Mouse (Mus musculus) hindbrain, embryonic 10.5 days (tissue): Measurements from ENCODE around the gene Il5ra. TPM values are rescaled to one million over a fixed set of nuclear protein-coding genes. Genes with fewer than 3 reads are reported as not detected.

Experiments
- DNase-seq: peaks from one replicate; pipeline ENCODE4 v3.0.0-alpha.2; 2017; ENCODE audit warnings: low spot score
- H3K27ac ChIP-seq: fragments of 300-500 bp; sonication (generic); 2 replicates; pipeline ENCODE4 v1.5.1; 2016; ENCODE audit warnings: mild to moderate bottlenecking, moderate library complexity
- H3K27me3 ChIP-seq: fragments of 300-500 bp; sonication (generic); 2 replicates; pipeline ENCODE4 v1.6.1; 2016; ENCODE audit warnings: mild to moderate bottlenecking; ENCODE audit not compliant: poor library complexity, insufficient read depth, severe bottlenecking
- H3K36me3 ChIP-seq: fragments of 300-500 bp; sonication (generic); 2 replicates; pipeline ENCODE4 v1.6.1; 2016; ENCODE audit warnings: mild to moderate bottlenecking, moderate library complexity
- H3K4me1 ChIP-seq: fragments of 300-500 bp; sonication (generic); replicated peaks from 2 replicates; pipeline ENCODE4 v1.6.1; 2016; ENCODE audit warnings: mild to moderate bottlenecking
- H3K4me3 ChIP-seq: fragments of 300-500 bp; sonication (generic); 2 replicates; pipeline ENCODE4 v1.5.1; 2016; ENCODE audit warnings: mild to moderate bottlenecking, moderate library complexity
- H3K9me3 ChIP-seq: fragments of 300-500 bp; sonication (generic); 2 replicates; pipeline ENCODE4 v1.6.1; 2016; ENCODE audit warnings: mild to moderate bottlenecking, moderate library complexity
- WGBS: fragments of 180-500 bp; shearing (Covaris S2); methylation state at CpG from one replicate; pipeline ENCODE4 v1.1.7; 2016; 5-methylcytosine and 5-hydroxymethylcytosine counted together
- polyA plus RNA-seq: library from polyadenylated mRNA; unstranded; fragments of >200 nt; fragmentation: Nextera tagmentation; extraction: Ambion mirVana; gene quantifications from 2 replicates; pipeline ENCODE4 v1.2.1, GENCODE M21; 2016

Il5ra gene
- 0.05 TPM in 1 of 2 replicates, not detected in the other for polyA plus RNA-seq

GRCm38 (mm10) chr6:106748887-106749388 is at the start of gene Il5ra:
TSS of gene Il5ra (minus strand) at chr6:106749037.
- no peaks in the 10 kb centered on the region for H3K36me3 ChIP-seq
- no peaks in the 10 kb centered on the region for H3K4me1 ChIP-seq
- WGBS: 74% methylated on average over 6 of the region's 6 CpGs
- no peak within 1 kb of the TSS for H3K4me3 ChIP-seq
- no peaks in the 10 kb centered on the region for H3K9me3 ChIP-seq
- no peak for DNase-seq
- H3K27ac ChIP-seq: no peak within 1 kb of the TSS
- no peaks in the 10 kb centered on the region for H3K27me3 ChIP-seq

GRCm38 (mm10) chr6:106794094-106794814 is 45.4 kb upstream of the Il5ra start:
- Histone ChIP-seq H3K9me3 (no peaks in the 10 kb centered on the region), H3K4me3 (no peak overlapping the region), H3K27me3 (no peaks in the 10 kb centered on the region), H3K36me3 (peaks cover 44% of the 10 kb centered on the region), H3K27ac (no peak overlapping the region), H3K4me1 (peaks cover 10% of the 10 kb centered on the region)
- 91% methylated on average over 13 of the region's 13 CpGs for WGBS
- DNase-seq: no peak

GRCm38 (mm10) chr6:106793621-106794020 is 44.8 kb upstream of the Il5ra start:
- Histone ChIP-seq H3K36me3 (peaks cover 45% of the 10 kb centered on the region), H3K9me3 (no peaks in the 10 kb centered on the region), H3K27ac (no peak overlapping the region), H3K27me3 (no peaks in the 10 kb centered on the region), H3K4me3 (no peak overlapping the region), H3K4me1 (peaks cover 4% of the 10 kb centered on the region)
- no peak for DNase-seq
- 96% methylated on average over 10 of the region's 10 CpGs for WGBS

- H3K27ac ChIP-seq: no peak overlapping the region
- WGBS: 92% methylated on average over 7 of the region's 7 CpGs
- no peaks in the 10 kb centered on the region for H3K9me3 ChIP-seq
- no peak for DNase-seq
- no peaks in the 10 kb centered on the region for H3K27me3 ChIP-seq
- peaks cover 50% of the 10 kb centered on the region for H3K36me3 ChIP-seq
- H3K4me1 ChIP-seq: no peaks in the 10 kb centered on the region
- no peak overlapping the region for H3K4me3 ChIP-seq
These were observed 44.3 kb upstream of the Il5ra start for GRCm38 (mm10) chr6:106793088-106793487.

- no peak for DNase-seq
- Histone ChIP-seq H3K4me1 (no peaks in the 10 kb centered on the region), H3K27me3 (no peaks in the 10 kb centered on the region), H3K36me3 (peaks cover 55% of the 10 kb centered on the region), H3K27ac (no peak overlapping the region), H3K4me3 (no peak overlapping the region), H3K9me3 (no peaks in the 10 kb centered on the region)
- 93% methylated on average over 5 of the region's 5 CpGs for WGBS
These were observed 43.6 kb upstream of the Il5ra start for GRCm38 (mm10) chr6:106792486-106792885.

GRCm38 (mm10) chr6:106791429-106791828 is 42.6 kb upstream of the Il5ra start:
- no peak overlapping the region for H3K4me3 ChIP-seq
- H3K4me1 ChIP-seq: no peaks in the 10 kb centered on the region
- H3K36me3 ChIP-seq: peaks cover 65% of the 10 kb centered on the region
- WGBS: 94% methylated on average over 8 of the region's 8 CpGs
- no peaks in the 10 kb centered on the region for H3K9me3 ChIP-seq
- no peak overlapping the region for H3K27ac ChIP-seq
- no peaks in the 10 kb centered on the region for H3K27me3 ChIP-seq
- no peak for DNase-seq

GRCm38 (mm10) chr6:106787138-106787537 is 38.3 kb upstream of the Il5ra start:
- H3K4me1 ChIP-seq: no peaks in the 10 kb centered on the region
- DNase-seq: no peak
- no peak overlapping the region for H3K4me3 ChIP-seq
- WGBS: 91% methylated on average over 3 of the region's 3 CpGs
- H3K36me3 ChIP-seq: peaks cover 63% of the 10 kb centered on the region
- H3K9me3 ChIP-seq: no peaks in the 10 kb centered on the region
- no peaks in the 10 kb centered on the region for H3K27me3 ChIP-seq
- no peak overlapping the region for H3K27ac ChIP-seq

- peaks cover 38% of the 10 kb centered on the region for H3K36me3 ChIP-seq
- H3K4me1 ChIP-seq: peaks cover 11% of the 10 kb centered on the region
- H3K27ac ChIP-seq: no peak overlapping the region
- H3K9me3 ChIP-seq: no peaks in the 10 kb centered on the region
- H3K27me3 ChIP-seq: no peaks in the 10 kb centered on the region
- H3K4me3 ChIP-seq: peak overlapping the region; percentile 84
- 68% methylated on average over 4 of the region's 4 CpGs for WGBS
- DNase-seq: no peak
These were observed 21.2 kb upstream of the Il5ra start for GRCm38 (mm10) chr6:106770046-106770445.

- H3K4me1 ChIP-seq: peaks cover 11% of the 10 kb centered on the region
- peak overlapping the region; percentile 85 for H3K27ac ChIP-seq
- WGBS: 2% methylated on average over 33 of the region's 33 CpGs
- H3K4me3 ChIP-seq: peak overlapping the region; percentile 84
- H3K36me3 ChIP-seq: peaks cover 31% of the 10 kb centered on the region
- DNase-seq: no peak
- H3K9me3 ChIP-seq: no peaks in the 10 kb centered on the region
- H3K27me3 ChIP-seq: no peaks in the 10 kb centered on the region
These were observed 20.5 kb upstream of the Il5ra start for GRCm38 (mm10) chr6:106769290-106769866.

GRCm38 (mm10) chr6:106768640-106769289 is 19.9 kb upstream of the Il5ra start, which contains the start of gene Trnt1:
TSS of gene Trnt1 (plus strand) at chr6:106769120.
- Histone ChIP-seq H3K9me3 (no peaks in the 10 kb centered on the region), H3K27me3 (no peaks in the 10 kb centered on the region), H3K4me1 (peaks cover 11% of the 10 kb centered on the region), H3K36me3 (peaks cover 26% of the 10 kb centered on the region), H3K27ac (peak within 1 kb of the TSS; percentile 85), H3K4me3 (peak within 1 kb of the TSS; percentile 84)
- DNase-seq: peak; percentile 96
- WGBS: 8% methylated on average over 35 of the region's 35 CpGs

GRCm38 (mm10) chr6:106766774-106767173 is 17.9 kb upstream of the Il5ra start:
- 77% methylated on average over 4 of the region's 4 CpGs for WGBS
- H3K9me3 ChIP-seq: no peaks in the 10 kb centered on the region
- H3K27ac ChIP-seq: no peak overlapping the region
- H3K27me3 ChIP-seq: no peaks in the 10 kb centered on the region
- peaks cover 7% of the 10 kb centered on the region; the same call in 1 of the 2 replicates for H3K36me3 ChIP-seq
- no peak for DNase-seq
- H3K4me3 ChIP-seq: no peak overlapping the region
- H3K4me1 ChIP-seq: peaks cover 11% of the 10 kb centered on the region

- Histone ChIP-seq H3K9me3 (no peaks in the 10 kb centered on the region), H3K36me3 (no peaks in the 10 kb centered on the region), H3K27me3 (no peaks in the 10 kb centered on the region), H3K4me1 (peaks cover 11% of the 10 kb centered on the region), H3K27ac (no peak overlapping the region), H3K4me3 (no peak overlapping the region)
- WGBS: 81% methylated on average over 1 of the region's 1 CpGs
- DNase-seq: no peak
These were observed 17.1 kb upstream of the Il5ra start for GRCm38 (mm10) chr6:106765892-106766291.

- Histone ChIP-seq H3K36me3 (no peaks in the 10 kb centered on the region), H3K27me3 (no peaks in the 10 kb centered on the region), H3K4me3 (no peak overlapping the region), H3K27ac (no peak overlapping the region), H3K4me1 (no peaks in the 10 kb centered on the region), H3K9me3 (no peaks in the 10 kb centered on the region)
- 89% methylated on average over 1 of the region's 1 CpGs for WGBS
- DNase-seq: no peak
These were observed 12.6 kb upstream of the Il5ra start for GRCm38 (mm10) chr6:106761486-106761885.
